Comparison of ENCODE assay signal across 21 mouse cellular contexts in the genomic region with DNA sequence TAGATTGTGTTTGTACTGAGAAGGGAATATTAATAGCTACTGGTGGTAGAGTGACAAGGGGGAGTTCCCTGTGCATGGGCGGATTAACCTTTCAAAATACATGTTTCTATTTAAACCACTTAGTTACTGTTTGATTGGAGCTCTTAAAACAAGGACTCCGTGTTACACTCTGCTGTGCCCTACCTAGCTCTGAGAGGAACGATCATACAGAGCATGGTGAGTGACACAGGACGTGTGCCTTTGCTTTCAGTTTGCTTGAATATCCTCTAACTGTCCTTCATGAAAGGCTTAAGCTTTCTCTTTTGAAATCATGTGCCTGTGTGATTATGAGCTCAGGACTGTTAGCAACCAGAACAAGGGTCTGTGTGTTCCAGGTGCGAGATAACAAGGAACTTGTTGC. TPM values are rescaled to one million over a fixed set of nuclear protein-coding genes. Genes with fewer than 3 reads are reported as not detected.
DNase-seq lines count a peak whose midpoint lies in the region; ATAC-seq and TF ChIP-seq lines count a peak whose summit lies in the region.
"Had no signal": no experiment of that assay in that cellular context is flagged by ENCODE, and none has a peak within 500 bp of the region (broad histone marks: within the 10 kb centered on the region; RNA-seq: fewer than 3 reads in every experiment).

Tnip3 (plus strand) TSS at position 122 of the 400 bp plus-strand sequence.

- TF ChIP-seq CTCF in lung, postnatal 0 days (IDR thresholded peaks at IDR 0.05): no peak

- TF ChIP-seq EP300 in lung, postnatal 0 days (IDR thresholded peaks at IDR 0.05): no peak

- no peak within 1 kb of the TSS for H3K27ac ChIP-seq in heart, embryonic 11.5 days (ENCODE audit: low read depth, low read length)
- H3K27ac ChIP-seq in heart, embryonic 10.5 days: no peak within 1 kb of the TSS
- H3K27ac ChIP-seq in lung, postnatal 0 days (ENCODE audit: low read length): no peak within 1 kb of the TSS
- H3K27ac ChIP-seq: embryonic facial prominence, embryonic 15.5 days; forebrain, embryonic 12.5 days; layer of hippocampus, adult 2 months; left cerebral cortex, adult 2 months; midbrain, embryonic 10.5 days; stomach, postnatal 0 days had no signal

- DNase-seq in heart, embryonic 10.5 days (ENCODE audit: low spot score): no peak
- peak; percentile 28 for DNase-seq in lung, postnatal 0 days (ENCODE audit: low spot score)
- no peak for DNase-seq in lung, postnatal 14 days
- DNase-seq in induced T-regulatory cell, adult 2 months (ENCODE audit: low read depth): peak; percentile 79
- no peak for DNase-seq in left cerebral cortex, postnatal 10 days (ENCODE audit: extremely low spot score in 1 of 2, low spot score in 2 of 2)
- DNase-seq in left cerebral cortex, postnatal 4 days: no peak
- DNase-seq in adrenal gland, postnatal 36 days: no peak
- DNase-seq: adrenal gland, adult 8-10 months; cerebellum, adult 9-10 months; spleen, adult 18-20 months; thymus, postnatal 4 days had no signal

- peak within 1 kb of the TSS; percentile 11; the same call in 1 of the 2 replicates for H3K4me2 ChIP-seq in heart, embryonic 11.5 days
- 0 out of 2 replicates have a peak within 1 kb of the TSS, but pooled peaks have one; percentile 6 for H3K4me2 ChIP-seq in lung, postnatal 0 days (replicated peaks; ENCODE audit: low read depth, low read length)
- H3K4me2 ChIP-seq: embryonic facial prominence, embryonic 15.5 days; forebrain, embryonic 12.5 days had no signal

- no peaks in the 10 kb centered on the region for H3K36me3 ChIP-seq in heart, embryonic 11.5 days (ENCODE audit: control insufficient read depth, insufficient read depth, low read length)
- H3K36me3 ChIP-seq in heart, embryonic 10.5 days: no peaks in the 10 kb centered on the region
- H3K36me3 ChIP-seq in lung, postnatal 0 days (ENCODE audit: insufficient read depth, low read length): no peaks in the 10 kb centered on the region
- H3K36me3 ChIP-seq: embryonic facial prominence, embryonic 15.5 days; forebrain, embryonic 12.5 days; G1E; midbrain, embryonic 10.5 days had no signal

- intact Hi-C loops in left cerebral cortex, postnatal 10 days (cut with DNase I): no loop called here
- intact Hi-C loops in left cerebral cortex, postnatal 4 days (cut with DNase I): no loop called here

- no peak for ATAC-seq in heart, embryonic 11.5 days (replicated peaks; ENCODE audit: insufficient number of reproducible peaks, low FRiP score, low TSS enrichment)
- ATAC-seq in lung, postnatal 0 days: peak; percentile 49
- ATAC-seq: hindbrain, embryonic 16.5 days had no signal

- no peaks in the 10 kb centered on the region for H3K4me1 ChIP-seq in heart, embryonic 11.5 days (ENCODE audit: control insufficient read depth, insufficient read depth, low read length)
- H3K4me1 ChIP-seq in heart, embryonic 10.5 days: no peaks in the 10 kb centered on the region
- H3K4me1 ChIP-seq in lung, postnatal 0 days (ENCODE audit: insufficient read depth, low read depth, low read length): no peaks in the 10 kb centered on the region
- H3K4me1 ChIP-seq: embryonic facial prominence, embryonic 15.5 days; forebrain, embryonic 12.5 days; midbrain, embryonic 10.5 days had no signal

- H3K27me3 ChIP-seq in heart, embryonic 11.5 days (ENCODE audit: control insufficient read depth, insufficient read depth, low read length): no peaks in the 10 kb centered on the region
- no peaks in the 10 kb centered on the region for H3K27me3 ChIP-seq in heart, embryonic 10.5 days (ENCODE audit: insufficient read depth, poor library complexity, severe bottlenecking)
- H3K27me3 ChIP-seq in lung, postnatal 0 days (replicated peaks; ENCODE audit: insufficient read depth, low read length): no peaks in the 10 kb centered on the region
- H3K27me3 ChIP-seq: embryonic facial prominence, embryonic 15.5 days; forebrain, embryonic 12.5 days had no signal

- no peak within 1 kb of the TSS for H3K9ac ChIP-seq in heart, embryonic 11.5 days (ENCODE audit: low read depth, low read length)
- no peak within 1 kb of the TSS for H3K9ac ChIP-seq in lung, postnatal 0 days (replicated peaks; ENCODE audit: low read depth)
- H3K9ac ChIP-seq: embryonic facial prominence, embryonic 15.5 days; forebrain, embryonic 12.5 days had no signal

- H3K4me3 ChIP-seq in heart, embryonic 11.5 days (ENCODE audit: low read depth, low read length): no peak within 1 kb of the TSS
- no peak within 1 kb of the TSS for H3K4me3 ChIP-seq in heart, embryonic 10.5 days
- H3K4me3 ChIP-seq in lung, postnatal 0 days (ENCODE audit: low read depth, low read length): no peak within 1 kb of the TSS
- H3K4me3 ChIP-seq: embryonic facial prominence, embryonic 15.5 days; forebrain, embryonic 12.5 days; layer of hippocampus, adult 2 months; left cerebral cortex, adult 2 months; midbrain, embryonic 10.5 days had no signal

- H3K9me3 ChIP-seq in heart, embryonic 11.5 days (replicated peaks; ENCODE audit: control insufficient read depth, low read length): no peaks in the 10 kb centered on the region
- H3K9me3 ChIP-seq in heart, embryonic 10.5 days: no peaks in the 10 kb centered on the region
- H3K9me3 ChIP-seq in lung, postnatal 0 days (ENCODE audit: low read length): no peaks in the 10 kb centered on the region
- H3K9me3 ChIP-seq: embryonic facial prominence, embryonic 15.5 days; forebrain, embryonic 12.5 days; G1E; midbrain, embryonic 10.5 days had no signal

- 58% methylated on average over 5 of the region's 5 CpGs for WGBS in heart, embryonic 11.5 days (ENCODE audit: insufficient replicate concordance)
- 62% methylated on average over 5 of the region's 5 CpGs for WGBS in heart, embryonic 10.5 days
- WGBS in lung, postnatal 0 days: 53% methylated on average over 5 of the region's 5 CpGs

RNA-seq across cellular contexts. Expression of gene Tnip3, which starts in this region (rescaled TPM):
- polyA plus RNA-seq in heart, embryonic 11.5 days (2014; fragmentation: Nextera tagmentation; extraction: Ambion mirVana): 0.20 and 0.23 TPM in 2 replicates
- polyA plus RNA-seq in heart, embryonic 10.5 days (2016; fragmentation: Nextera tagmentation; extraction: Ambion mirVana): not detected in 2 replicates
- polyA plus RNA-seq in lung, postnatal 0 days (2015; fragmentation: Nextera tagmentation; extraction: Ambion mirVana): 2.3 and 3.2 TPM in 2 replicates
- not detected for total RNA-seq in left cerebral cortex, postnatal 10 days (2021)
- not detected for total RNA-seq in left cerebral cortex, postnatal 4 days (2021)
- under 1 TPM in 1 of 2 experiments, not detected in 1; 0.40 TPM for total RNA-seq in adrenal gland, postnatal 36 days (2021)
- total RNA-seq: layer of hippocampus, adult 2 months; left cerebral cortex, adult 2 months had no signal
- polyA plus RNA-seq: forebrain, embryonic 12.5 days; G1E; hindbrain, embryonic 16.5 days; liver, embryonic 16.5 days; midbrain, embryonic 10.5 days had no signal

Comparison
In these comparisons a context has a peak if more than half of its experiments do, and no peak if none do; other contexts are left out.
1. DNase-seq: peak in lung, postnatal 0 days (single experiment) and induced T-regulatory cell, adult 2 months (single experiment); none in heart, embryonic 10.5 days (single experiment), lung, postnatal 14 days (single experiment), left cerebral cortex, postnatal 10 days (0 of 2), left cerebral cortex, postnatal 4 days (single experiment) and adrenal gland, postnatal 36 days (0 of 2).